Mouse (Mus musculus) kidney, postnatal 0 days (tissue): Measurements from ENCODE around the gene Stk31. TPM values are rescaled to one million over a fixed set of nuclear protein-coding genes. Genes with fewer than 3 reads are reported as not detected.
"Not testable (repeated sequence)": the region's sequence is repeated elsewhere in the genome, so short reads cannot be mapped to it uniquely, and the experiment has no call there.

ENCODE experiments used
- ATAC-seq: fragments of 200-750 bp; cut with Nextera tagmentation; replicated peaks from 2 replicates; pipeline ENCODE4 v1.8.0; 2017; ENCODE audit warnings: low read depth, moderate number of reproducible peaks, moderate TSS enrichment, moderate library complexity; ENCODE audit not compliant: low FRiP score
- DNase-seq: peaks from one replicate; pipeline ENCODE4 v3.0.0-alpha.2; 2016; ENCODE audit warnings: low spot score
- H3K27ac ChIP-seq: fragments of 300-500 bp; sonication (generic); 2 replicates; pipeline ENCODE4 v1.5.1; 2014; ENCODE audit warnings: mild to moderate bottlenecking
- H3K27me3 ChIP-seq: fragments of 300-500 bp; sonication (generic); 2 replicates; pipeline ENCODE4 v1.6.1; 2014; ENCODE audit warnings: low read length, mixed read lengths; ENCODE audit not compliant: insufficient read depth
- H3K36me3 ChIP-seq: fragments of 300-500 bp; sonication (generic); 2 replicates; pipeline ENCODE4 v1.6.1; 2014; ENCODE audit warnings: low read length, mixed read lengths; ENCODE audit not compliant: insufficient read depth
- H3K4me1 ChIP-seq: fragments of 300-500 bp; sonication (generic); replicated peaks from 2 replicates; pipeline ENCODE4 v1.6.1; 2014; ENCODE audit warnings: antibody characterized with exemption, low read length, mixed read lengths; ENCODE audit not compliant: insufficient read depth
- H3K4me2 ChIP-seq: fragments of 300-500 bp; sonication (generic); 2 replicates; pipeline ENCODE4 v1.6.1; 2014; ENCODE audit warnings: mild to moderate bottlenecking, low read length, moderate library complexity, mixed read lengths
- H3K4me3 ChIP-seq: fragments of 300-500 bp; sonication (generic); replicated peaks from 2 replicates; pipeline ENCODE4 v1.5.1; 2014; ENCODE audit warnings: low read depth, low read length
- H3K9ac ChIP-seq: fragments of 300-500 bp; sonication (generic); 2 replicates; pipeline ENCODE4 v1.6.1; 2014; ENCODE audit warnings: low read depth, low read length
- H3K9me3 ChIP-seq: fragments of 300-500 bp; sonication (generic); replicated peaks from 2 replicates; pipeline ENCODE4 v1.6.1; 2016; ENCODE audit warnings: low read length, inconsistent platforms, mixed read lengths
- CTCF ChIP-seq: IDR thresholded peaks from 2 replicates; pipeline ENCODE4 v1.5.1; 2016; ENCODE audit warnings: antibody characterized with exemption, low read depth, mild to moderate bottlenecking, moderate library complexity
- WGBS: fragments of 180-500 bp; shearing (Covaris S2); extraction: QIAGEN DNeasy Blood & Tissue Kit; methylation state at CpG from one replicate; pipeline ENCODE4 v1.1.7; 2014; 5-methylcytosine and 5-hydroxymethylcytosine counted together
- polyA plus RNA-seq: library from polyadenylated mRNA; unstranded; fragments of >200 nt; fragmentation: Nextera tagmentation; extraction: Ambion mirVana; gene quantifications from 2 replicates; pipeline ENCODE4 v1.2.1, GENCODE M21; 2015

The Stk31 gene
- polyA plus RNA-seq, 1 experiment from 2014 or later = not detected

- Histone ChIP-seq H3K27ac (no peak overlapping the region), H3K9me3 (no peaks in the 10 kb centered on the region), H3K36me3 (no peaks in the 10 kb centered on the region), H3K27me3 (no peaks in the 10 kb centered on the region), H3K4me2 (no peak overlapping the region), H3K9ac (no peak overlapping the region), H3K4me3 (no peak overlapping the region), H3K4me1 (no peaks in the 10 kb centered on the region)
- WGBS = 74% methylated on average over 3 of the region's 3 CpGs
- ATAC-seq = no peak
- no peak for TF ChIP-seq CTCF
- no peak for DNase-seq
Measured at GRCm38 (mm10) chr6:49410830-49411229, 15.4 kb downstream of the Stk31 start.

GRCm38 (mm10) chr6:49412967-49413366 lies 17.6 kb downstream of the Stk31 start:
- not testable (repeated sequence) for DNase-seq, H3K4me2 ChIP-seq, H3K9me3 ChIP-seq, H3K36me3 ChIP-seq, ATAC-seq, H3K27me3 ChIP-seq, H3K27ac ChIP-seq, H3K9ac ChIP-seq, H3K4me3 ChIP-seq, H3K4me1 ChIP-seq
- 78% methylated on average over 2 of the region's 2 CpGs for WGBS

- DNase-seq = no peak
- no peak for ATAC-seq
- no peaks in the 10 kb centered on the region for H3K9me3 ChIP-seq
Measured at GRCm38 (mm10) chr6:49415971-49416370, 20.6 kb downstream of the Stk31 start.

GRCm38 (mm10) chr6:49437306-49437705 lies 41.9 kb downstream of the Stk31 start:
- Histone ChIP-seq H3K4me1 (no peaks in the 10 kb centered on the region), H3K9me3 (no peaks in the 10 kb centered on the region), H3K27ac (no peak overlapping the region), H3K9ac (no peak overlapping the region), H3K27me3 (no peaks in the 10 kb centered on the region), H3K4me2 (no peak overlapping the region), H3K36me3 (no peaks in the 10 kb centered on the region), H3K4me3 (no peak overlapping the region)
- DNase-seq (no peak), ATAC-seq (no peak)
- WGBS = 45% methylated on average over 1 of the region's 1 CpGs
- TF ChIP-seq CTCF = no peak

More at GRCm38 (mm10) chr6:49415971-49416370, 20.6 kb downstream of the Stk31 start:
- no peak overlapping the region for H3K9ac ChIP-seq
- H3K4me1 ChIP-seq = no peaks in the 10 kb centered on the region
- WGBS = 76% methylated on average over 1 of the region's 1 CpGs
- no peak overlapping the region for H3K27ac ChIP-seq
- H3K4me3 ChIP-seq = no peak overlapping the region
- no peaks in the 10 kb centered on the region for H3K36me3 ChIP-seq
- no peak overlapping the region for H3K4me2 ChIP-seq
- no peaks in the 10 kb centered on the region for H3K27me3 ChIP-seq
- TF ChIP-seq CTCF = no peak

GRCm38 (mm10) chr6:49458112-49458511 lies 62.7 kb downstream of the Stk31 start:
- no peak for TF ChIP-seq CTCF
- ATAC-seq (no peak), DNase-seq (peak; percentile 7)
- H3K27me3 ChIP-seq = no peaks in the 10 kb centered on the region
- H3K4me1 ChIP-seq = no peaks in the 10 kb centered on the region
- 63% methylated on average over 5 of the region's 5 CpGs for WGBS
- no peak overlapping the region for H3K27ac ChIP-seq
- no peaks in the 10 kb centered on the region for H3K9me3 ChIP-seq
- no peak overlapping the region for H3K4me3 ChIP-seq
- H3K9ac ChIP-seq = no peak overlapping the region
- no peaks in the 10 kb centered on the region for H3K36me3 ChIP-seq
- no peak overlapping the region for H3K4me2 ChIP-seq

- H3K27ac ChIP-seq = no peak overlapping the region
- H3K4me2 ChIP-seq = no peak overlapping the region
- WGBS = 98% methylated on average over 2 of the region's 2 CpGs
- no peak overlapping the region for H3K4me3 ChIP-seq
- no peaks in the 10 kb centered on the region for H3K4me1 ChIP-seq
- no peaks in the 10 kb centered on the region for H3K36me3 ChIP-seq
- ATAC-seq (no peak), DNase-seq (no peak)
- no peaks in the 10 kb centered on the region for H3K27me3 ChIP-seq
- H3K9ac ChIP-seq = no peak overlapping the region
- no peak for TF ChIP-seq CTCF
- no peaks in the 10 kb centered on the region for H3K9me3 ChIP-seq
Measured at GRCm38 (mm10) chr6:49483205-49483604, 87.8 kb downstream of the Stk31 start.

- no peak for DNase-seq
- Histone ChIP-seq H3K4me1 (no peaks in the 10 kb centered on the region), H3K9ac (no peak overlapping the region), H3K9me3 (no peaks in the 10 kb centered on the region), H3K4me3 (no peak overlapping the region), H3K27ac (no peak overlapping the region), H3K4me2 (no peak overlapping the region), H3K27me3 (no peaks in the 10 kb centered on the region), H3K36me3 (no peaks in the 10 kb centered on the region)
- TF ChIP-seq CTCF = no peak
- WGBS = 91% methylated on average over 10 of the region's 10 CpGs
- ATAC-seq = no peak
Measured at GRCm38 (mm10) chr6:49491526-49491925, 96.1 kb downstream of the Stk31 start.
